Mouse (Mus musculus) liver, adult 2 months (tissue): ENCODE data around the gene Pak1. TPM values are rescaled to one million over a fixed set of nuclear protein-coding genes. Genes with fewer than 3 reads are reported as not detected.
A peak's percentile ranks its signal among the peaks of the same experiment; 100 is the strongest.

Experiments
- DNase-seq: peaks from one replicate; pipeline ENCODE4 v3.0.0-alpha.2; 2011; ENCODE audit warnings: low read depth, low spot score; ENCODE audit errors: extremely low read depth
- H3K27ac ChIP-seq: fragments of 200-500 bp; replicated peaks from 2 replicates; pipeline ENCODE4 v1.5.1; 2012; ENCODE audit warnings: low read depth, mild to moderate bottlenecking, control low read depth, inconsistent platforms, low read length; ENCODE audit not compliant: insufficient read depth
- H3K27me3 ChIP-seq: fragments of 200-500 bp; 2 replicates; pipeline ENCODE4 v1.6.1; 2012; ENCODE audit warnings: mild to moderate bottlenecking, moderate library complexity, low read length, inconsistent platforms; ENCODE audit not compliant: control insufficient read depth, insufficient read depth
- H3K36me3 ChIP-seq: fragments of 200-500 bp; 2 replicates; pipeline ENCODE4 v1.6.1; 2012; ENCODE audit warnings: low read length, inconsistent platforms; ENCODE audit not compliant: control insufficient read depth, insufficient read depth
- H3K4me1 ChIP-seq: fragments of 200-500 bp; 2 replicates; pipeline ENCODE4 v1.6.1; 2011; ENCODE audit warnings: low read length; ENCODE audit not compliant: control insufficient read depth, insufficient read depth
- H3K4me3 ChIP-seq: fragments of 200-500 bp; 2 replicates; pipeline ENCODE4 v1.5.1; 2011; ENCODE audit warnings: low read depth, mild to moderate bottlenecking, control low read depth, low read length, moderate library complexity; ENCODE audit not compliant: insufficient read depth
- H3K79me2 ChIP-seq: fragments of 200-500 bp; 2 replicates; pipeline ENCODE4 v1.6.1; 2012; ENCODE audit warnings: inconsistent platforms, mild to moderate bottlenecking, low read length, moderate library complexity; ENCODE audit not compliant: control insufficient read depth, insufficient read depth
- H3K9ac ChIP-seq: fragments of 200-500 bp; 2 replicates; pipeline ENCODE4 v1.6.1; 2012; ENCODE audit warnings: low read depth, mild to moderate bottlenecking, control low read depth, inconsistent platforms, low read length
- CTCF ChIP-seq: fragments of 200-500 bp; IDR thresholded peaks from 2 replicates; pipeline ENCODE4 v1.5.1; 2011; ENCODE audit warnings: low read depth, low read length, control low read depth
- POLR2A ChIP-seq: fragments of 200-500 bp; IDR thresholded peaks from 2 replicates; pipeline ENCODE4 v1.6.1; 2011; ENCODE audit warnings: low read length, control low read depth; ENCODE audit not compliant: insufficient read depth; ENCODE audit errors: extremely low read depth
- WGBS: fragments of 180-500 bp; shearing (Covaris S2); methylation state at CpG from one replicate; pipeline ENCODE4 v1.1.7; 2018; 5-methylcytosine and 5-hydroxymethylcytosine counted together
- polyA plus RNA-seq: library from polyadenylated mRNA; depleted of rRNA; stranded (reverse); fragments of >200 nt; gene quantifications from 2 replicates; pipeline ENCODE4 v1.2.3, GENCODE M21; 2012
- total RNA-seq: library from RNA; depleted of rRNA; stranded (reverse); fragments of >200 nt; gene quantifications from 2 replicates; pipeline ENCODE4 v1.2.3, GENCODE M21; 2014

The Pak1 gene
- total and polyA plus RNA-seq, 2 experiments = 1.2 to 3.0 TPM

DNA sequence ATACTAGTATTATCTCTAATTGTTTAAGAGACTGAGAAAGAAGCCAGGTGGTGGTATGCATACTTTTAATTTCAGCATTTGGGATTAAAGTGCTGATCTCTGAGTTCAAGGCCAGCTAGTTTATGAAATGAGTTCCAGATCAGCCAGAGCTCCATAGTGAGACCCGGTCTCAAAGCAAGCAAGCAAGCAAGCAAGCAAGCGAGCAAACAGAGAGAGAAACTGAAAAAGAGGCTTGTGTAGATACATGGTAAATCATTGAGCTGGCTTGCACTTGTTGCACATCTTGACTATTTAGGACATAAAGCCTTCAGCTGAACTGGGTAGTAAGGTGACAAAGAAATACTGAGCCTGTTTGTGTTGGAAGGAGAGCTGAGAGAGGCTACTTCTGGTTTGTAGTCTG, 44.6 kb downstream of the Pak1 start:
- no peak for DNase-seq
- Histone ChIP-seq H3K27me3 (no peaks in the 10 kb centered on the region), H3K27ac (no peak overlapping the region), H3K36me3 (no peaks in the 10 kb centered on the region), H3K9ac (no peak overlapping the region), H3K79me2 (no peaks in the 10 kb centered on the region), H3K4me1 (no peaks in the 10 kb centered on the region), H3K4me3 (no peak overlapping the region)
- no peak for TF ChIP-seq CTCF
- TF ChIP-seq POLR2A = no peak
- 35% methylated on average over 2 of the region's 2 CpGs for WGBS

DNA sequence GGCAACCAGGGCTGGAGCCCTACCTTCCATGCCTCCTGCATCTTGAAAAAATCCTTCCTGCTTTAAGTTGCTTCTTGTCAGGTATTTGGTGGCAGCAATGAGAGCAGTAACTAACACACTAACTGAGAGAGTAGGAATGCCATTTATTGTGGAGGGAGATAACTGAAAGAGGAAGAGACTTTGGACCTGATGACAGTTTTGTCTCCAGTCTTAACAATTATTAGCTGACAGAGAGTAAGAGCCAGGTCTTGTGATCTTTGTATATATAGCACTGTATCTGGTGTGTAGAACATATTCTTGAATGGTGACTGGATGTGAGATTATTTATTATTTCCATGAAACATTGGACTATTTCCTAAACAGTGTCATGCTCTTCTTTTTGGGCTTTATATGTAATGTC, 50.2 kb downstream of the Pak1 start:
- no peak overlapping the region for H3K9ac ChIP-seq
- DNase-seq = peak; percentile 20
- no peaks in the 10 kb centered on the region for H3K79me2 ChIP-seq
- H3K4me3 ChIP-seq = no peak overlapping the region
- no peaks in the 10 kb centered on the region for H3K36me3 ChIP-seq
- peaks cover 2% of the 10 kb centered on the region; the same call in 1 of the 2 replicates for H3K4me1 ChIP-seq
- H3K27me3 ChIP-seq = no peaks in the 10 kb centered on the region
- TF ChIP-seq CTCF (no peak), POLR2A (no peak)
- no peak overlapping the region for H3K27ac ChIP-seq

DNA sequence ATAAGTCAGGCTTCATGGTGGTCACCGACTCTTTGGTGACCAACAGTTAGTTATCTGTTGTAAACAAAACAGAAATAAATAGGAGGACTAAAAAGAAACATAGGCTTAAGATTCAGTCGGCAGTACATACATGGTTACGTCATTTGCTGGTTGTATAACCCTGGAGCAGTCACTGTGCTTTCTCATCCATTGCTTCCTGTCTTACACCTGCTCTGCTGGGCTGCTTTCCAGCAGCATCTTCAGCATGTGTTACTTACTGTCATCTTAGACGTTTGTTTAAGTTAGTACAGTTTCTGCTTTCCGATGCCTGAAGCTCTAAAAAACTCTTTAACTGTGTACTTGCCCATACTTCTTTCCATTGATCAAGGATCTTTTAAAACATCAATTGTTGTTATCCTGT, 53.0 kb downstream of the Pak1 start:
- DNase-seq = no peak
- Histone ChIP-seq H3K79me2 (no peaks in the 10 kb centered on the region), H3K4me3 (no peak overlapping the region), H3K36me3 (no peaks in the 10 kb centered on the region), H3K27ac (no peak overlapping the region), H3K27me3 (no peaks in the 10 kb centered on the region), H3K4me1 (peaks cover 5% of the 10 kb centered on the region; the same call in 1 of the 2 replicates), H3K9ac (no peak overlapping the region)
- 79% methylated on average over 5 of the region's 5 CpGs for WGBS
- no peak for TF ChIP-seq CTCF
- no peak for TF ChIP-seq POLR2A

DNA sequence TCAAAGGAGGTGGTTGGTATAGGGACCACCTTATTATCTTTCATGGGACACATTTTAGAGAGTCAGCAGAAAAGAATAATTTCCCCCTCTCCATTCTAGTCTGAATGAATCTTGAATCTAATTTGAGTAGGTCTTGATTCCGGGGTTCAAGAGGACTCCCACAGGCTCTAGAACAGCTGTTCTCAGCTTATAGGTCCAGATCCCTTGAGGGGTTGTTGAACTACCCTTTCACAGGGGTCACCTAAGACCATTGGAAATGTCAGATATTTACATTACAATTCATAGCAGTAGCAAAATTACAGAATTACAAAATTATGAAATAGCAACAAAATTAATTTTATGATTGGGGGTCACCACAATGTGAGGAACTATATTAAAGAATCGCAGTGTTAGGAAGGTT, 54.0 kb downstream of the Pak1 start:
- 70% methylated on average over 2 of the region's 2 CpGs for WGBS
- Histone ChIP-seq H3K9ac (no peak overlapping the region), H3K36me3 (no peaks in the 10 kb centered on the region), H3K27ac (no peak overlapping the region), H3K4me1 (peaks cover 5% of the 10 kb centered on the region; the same call in 1 of the 2 replicates), H3K79me2 (no peaks in the 10 kb centered on the region), H3K4me3 (no peak overlapping the region), H3K27me3 (no peaks in the 10 kb centered on the region)
- TF ChIP-seq CTCF (no peak), POLR2A (no peak)
- no peak for DNase-seq

DNA sequence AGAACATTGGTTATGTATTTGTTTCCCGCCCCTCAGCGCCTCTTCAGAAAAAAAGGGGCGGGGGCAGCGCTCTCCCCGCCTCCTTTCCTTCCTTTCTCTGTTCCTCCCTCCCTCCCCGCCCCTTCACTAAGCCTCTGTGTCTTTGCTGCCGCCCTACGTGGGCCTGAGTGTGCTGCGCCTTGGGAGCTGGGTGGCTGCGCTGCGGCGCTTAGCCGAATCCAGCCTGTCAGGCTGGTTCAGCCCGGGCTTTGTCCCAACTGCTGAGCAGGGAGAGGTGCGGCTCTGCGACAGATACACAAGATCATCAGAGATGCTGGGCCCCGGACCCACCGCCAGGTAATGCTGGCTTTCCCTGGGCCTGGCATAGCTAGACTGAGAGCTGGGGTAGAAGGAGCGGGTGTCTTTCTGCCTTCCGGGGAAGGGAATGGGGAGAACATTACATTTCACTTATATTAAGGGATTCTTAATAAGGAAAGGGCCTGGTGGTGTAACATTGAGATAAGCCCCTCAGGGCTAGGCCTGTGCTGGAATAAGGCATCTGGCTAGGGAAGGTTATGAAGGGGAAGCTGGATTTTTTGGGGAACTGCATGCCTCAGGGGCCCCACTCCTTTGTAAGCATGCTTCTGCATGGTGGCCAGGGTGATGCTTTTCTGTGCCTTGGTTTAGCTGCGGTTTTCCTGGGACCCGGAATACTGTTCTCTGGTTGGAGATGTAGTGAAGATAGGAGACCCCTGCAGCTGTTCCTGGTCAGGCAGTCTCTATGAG, 54.6 kb downstream of the Pak1 start:
- peak; percentile 27 for DNase-seq
- peak overlapping the region; percentile 50 for H3K4me3 ChIP-seq
- H3K79me2 ChIP-seq = no peaks in the 10 kb centered on the region
- WGBS = 10% methylated on average over 22 of the region's 22 CpGs
- no peaks in the 10 kb centered on the region for H3K27me3 ChIP-seq
- peak overlapping the region; percentile 56 for H3K9ac ChIP-seq
- peaks cover 5% of the 10 kb centered on the region; the same call in 1 of the 2 replicates for H3K4me1 ChIP-seq
- H3K27ac ChIP-seq = no peak overlapping the region
- TF ChIP-seq POLR2A (no peak), CTCF (peak; percentile 33; the same call in 1 of the 2 replicates)
- H3K36me3 ChIP-seq = no peaks in the 10 kb centered on the region

DNA sequence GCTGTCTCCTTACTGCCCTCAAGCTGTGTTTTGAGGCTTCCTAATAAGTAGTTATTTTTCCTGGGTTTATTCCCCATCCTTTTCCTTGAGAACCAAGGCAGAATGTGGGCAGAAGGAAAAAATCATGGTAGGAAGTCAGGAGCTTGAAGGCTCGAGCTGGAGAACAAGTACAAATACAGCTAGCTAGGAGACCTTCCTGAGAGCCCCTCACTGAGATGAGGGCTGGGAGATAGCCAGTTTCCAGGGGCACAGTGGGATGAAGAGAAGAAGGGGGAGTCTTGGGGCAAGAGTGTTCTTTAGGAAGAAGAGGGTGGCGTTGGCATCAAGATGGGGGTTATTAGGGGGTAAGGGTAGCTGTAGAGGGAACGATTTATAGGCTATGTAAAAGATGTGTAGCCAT, 56.1 kb downstream of the Pak1 start:
- Histone ChIP-seq H3K27me3 (no peaks in the 10 kb centered on the region), H3K4me1 (peaks cover 5% of the 10 kb centered on the region; the same call in 1 of the 2 replicates), H3K4me3 (no peak overlapping the region), H3K9ac (no peak overlapping the region), H3K27ac (no peak overlapping the region), H3K79me2 (no peaks in the 10 kb centered on the region), H3K36me3 (no peaks in the 10 kb centered on the region)
- DNase-seq = no peak
- 88% methylated on average over 3 of the region's 3 CpGs for WGBS
- TF ChIP-seq POLR2A = no peak
- TF ChIP-seq CTCF = no peak
